Mouse (Mus musculus) liver, adult 2 months (tissue): ENCODE data around the gene Pilrb2.

Experiments
- CTCF ChIP-seq: fragments of 200-500 bp; IDR thresholded peaks from 2 replicates; pipeline ENCODE4 v1.5.1; 2011; ENCODE audit warnings: low read depth, low read length, control low read depth
- POLR2A ChIP-seq: fragments of 200-500 bp; IDR thresholded peaks from 2 replicates; pipeline ENCODE4 v1.6.1; 2011; ENCODE audit warnings: low read length, control low read depth; ENCODE audit not compliant: insufficient read depth; ENCODE audit errors: extremely low read depth

- TF ChIP-seq POLR2A (no peak), CTCF (no peak)
Measured at GRCm38 (mm10) chr5:137825030-137825429, 46.6 kb downstream of the Pilrb2 start.
